Mouse (Mus musculus): ENCODE measurements around the gene Crat. TPM values are rescaled to one million over a fixed set of nuclear protein-coding genes. Genes with fewer than 3 reads are reported as not detected.
A peak's percentile ranks its signal among the peaks of the same experiment; 100 is the strongest.
"Not testable (repeated sequence)": the region's sequence is repeated elsewhere in the genome, so short reads cannot be mapped to it uniquely, and the experiment has no call there.

The Crat gene
- polyA plus RNA-seq, 1 experiment, result 560 TPM

- H3K27ac ChIP-seq (replicated peaks; ENCODE audit: low read depth, low read length), result no peak overlapping the region; the same call in 1 of the 2 replicates
- no peak overlapping the region for H3K4me3 ChIP-seq (ENCODE audit: insufficient read depth, low read depth, low read length)
- H3K4me1 ChIP-seq (ENCODE audit: control insufficient read depth, insufficient read depth, insufficient read length, low read length), result peaks cover 3% of the 10 kb centered on the region
These were observed 3.5 kb upstream of the Crat start for GRCm38 (mm10) chr2:30419112-30419511.

GRCm38 (mm10) chr2:30418259-30418658 lies 2.6 kb upstream of the Crat start:
- Histone ChIP-seq H3K4me3 (ENCODE audit: insufficient read depth, low read depth, low read length) (peak overlapping the region; percentile 33), H3K4me1 (ENCODE audit: control insufficient read depth, insufficient read depth, insufficient read length, low read length) (peaks cover 6% of the 10 kb centered on the region), H3K27ac (replicated peaks; ENCODE audit: low read depth, low read length) (peak overlapping the region; percentile 49)

GRCm38 (mm10) chr2:30417595-30418165 lies 2.1 kb upstream of the Crat start:
- Histone ChIP-seq H3K4me1 (ENCODE audit: control insufficient read depth, insufficient read depth, insufficient read length, low read length) (peaks cover 9% of the 10 kb centered on the region), H3K27ac (replicated peaks; ENCODE audit: low read depth, low read length) (peak overlapping the region; percentile 98), H3K4me3 (ENCODE audit: insufficient read depth, low read depth, low read length) (peak overlapping the region; percentile 98)

- peak overlapping the region; percentile 98 for H3K4me3 ChIP-seq (ENCODE audit: insufficient read depth, low read depth, low read length)
- H3K4me1 ChIP-seq (ENCODE audit: control insufficient read depth, insufficient read depth, insufficient read length, low read length), result not testable (repeated sequence)
- peak overlapping the region; percentile 98 for H3K27ac ChIP-seq (replicated peaks; ENCODE audit: low read depth, low read length)
These were observed 1.5 kb upstream of the Crat start for GRCm38 (mm10) chr2:30417154-30417553.

GRCm38 (mm10) chr2:30416649-30416965 lies 994 bp upstream of the Crat start:
- Histone ChIP-seq H3K4me3 (ENCODE audit: insufficient read depth, low read depth, low read length) (peak overlapping the region; percentile 98), H3K4me1 (ENCODE audit: control insufficient read depth, insufficient read depth, insufficient read length, low read length) (peaks cover 9% of the 10 kb centered on the region)

GRCm38 (mm10) chr2:30415936-30416648 lies 479 bp upstream of the Crat start, which contains the start of gene Ptpa:
Gene Ptpa (plus strand): TSS chr2:30416039.
- Histone ChIP-seq H3K27ac (replicated peaks; ENCODE audit: low read depth, low read length) (peak within 1 kb of the TSS; percentile 98), H3K4me1 (ENCODE audit: control insufficient read depth, insufficient read depth, insufficient read length, low read length) (peaks cover 9% of the 10 kb centered on the region), H3K4me3 (ENCODE audit: insufficient read depth, low read depth, low read length) (peak within 1 kb of the TSS; percentile 98)

More at GRCm38 (mm10) chr2:30416649-30416965, 994 bp upstream of the Crat start:
- H3K27ac ChIP-seq (replicated peaks; ENCODE audit: low read depth, low read length), result peak overlapping the region; percentile 98

GRCm38 (mm10) chr2:30414681-30415080 lies 932 bp downstream of the Crat start:
- peaks cover 14% of the 10 kb centered on the region for H3K4me1 ChIP-seq (ENCODE audit: control insufficient read depth, insufficient read depth, insufficient read length, low read length)
- peak overlapping the region; percentile 98 for H3K4me3 ChIP-seq (ENCODE audit: insufficient read depth, low read depth, low read length)
- H3K27ac ChIP-seq (replicated peaks; ENCODE audit: low read depth, low read length), result peak overlapping the region; percentile 85

GRCm38 (mm10) chr2:30414101-30414500 lies 1.5 kb downstream of the Crat start:
- Histone ChIP-seq H3K4me1 (ENCODE audit: control insufficient read depth, insufficient read depth, insufficient read length, low read length) (peaks cover 13% of the 10 kb centered on the region), H3K27ac (replicated peaks; ENCODE audit: low read depth, low read length) (peak overlapping the region; percentile 85), H3K4me3 (ENCODE audit: insufficient read depth, low read depth, low read length) (peak overlapping the region; percentile 98)

GRCm38 (mm10) chr2:30413038-30413973 lies 2.3 kb downstream of the Crat start:
- Histone ChIP-seq H3K27ac (replicated peaks; ENCODE audit: low read depth, low read length) (peak overlapping the region; percentile 85), H3K4me1 (ENCODE audit: control insufficient read depth, insufficient read depth, insufficient read length, low read length) (peaks cover 11% of the 10 kb centered on the region), H3K4me3 (ENCODE audit: insufficient read depth, low read depth, low read length) (peak overlapping the region; percentile 98)

- no peak overlapping the region for H3K4me3 ChIP-seq (ENCODE audit: insufficient read depth, low read depth, low read length)
- peak overlapping the region; percentile 92 for H3K27ac ChIP-seq (replicated peaks; ENCODE audit: low read depth, low read length)
- H3K4me1 ChIP-seq (ENCODE audit: control insufficient read depth, insufficient read depth, insufficient read length, low read length), result peaks cover 11% of the 10 kb centered on the region
These were observed 6.0 kb downstream of the Crat start for GRCm38 (mm10) chr2:30409454-30410176.

- peaks cover 8% of the 10 kb centered on the region for H3K4me1 ChIP-seq (ENCODE audit: control insufficient read depth, insufficient read depth, insufficient read length, low read length)
- peak overlapping the region; percentile 84 for H3K27ac ChIP-seq (replicated peaks; ENCODE audit: low read depth, low read length)
- no peak overlapping the region for H3K4me3 ChIP-seq (ENCODE audit: insufficient read depth, low read depth, low read length)
These were observed 7.0 kb downstream of the Crat start for GRCm38 (mm10) chr2:30408452-30409100.

GRCm38 (mm10) chr2:30407778-30408177 lies 7.8 kb downstream of the Crat start:
- Histone ChIP-seq H3K4me3 (ENCODE audit: insufficient read depth, low read depth, low read length) (no peak overlapping the region), H3K27ac (replicated peaks; ENCODE audit: low read depth, low read length) (peak overlapping the region; percentile 47), H3K4me1 (ENCODE audit: control insufficient read depth, insufficient read depth, insufficient read length, low read length) (peaks cover 6% of the 10 kb centered on the region)

GRCm38 (mm10) chr2:30407221-30407620 lies 8.4 kb downstream of the Crat start:
- peak overlapping the region; percentile 47; the same call in 1 of the 2 replicates for H3K27ac ChIP-seq (replicated peaks; ENCODE audit: low read depth, low read length)
- no peak overlapping the region for H3K4me3 ChIP-seq (ENCODE audit: insufficient read depth, low read depth, low read length)
- H3K4me1 ChIP-seq (ENCODE audit: control insufficient read depth, insufficient read depth, insufficient read length, low read length), result peaks cover 5% of the 10 kb centered on the region

GRCm38 (mm10) chr2:30403870-30404269 lies 11.7 kb downstream of the Crat start:
- Histone ChIP-seq H3K4me3 (ENCODE audit: insufficient read depth, low read depth, low read length) (no peak overlapping the region), H3K27ac (replicated peaks; ENCODE audit: low read depth, low read length) (no peak overlapping the region)

More at GRCm38 (mm10) chr2:30403870-30404269, 11.7 kb downstream of the Crat start:
- H3K4me1 ChIP-seq (ENCODE audit: control insufficient read depth, insufficient read depth, insufficient read length, low read length), result no peaks in the 10 kb centered on the region; the same call in 1 of the 2 replicates
